Comparison of ENCODE assay signal across 8 mouse cellular contexts in the genomic region with DNA sequence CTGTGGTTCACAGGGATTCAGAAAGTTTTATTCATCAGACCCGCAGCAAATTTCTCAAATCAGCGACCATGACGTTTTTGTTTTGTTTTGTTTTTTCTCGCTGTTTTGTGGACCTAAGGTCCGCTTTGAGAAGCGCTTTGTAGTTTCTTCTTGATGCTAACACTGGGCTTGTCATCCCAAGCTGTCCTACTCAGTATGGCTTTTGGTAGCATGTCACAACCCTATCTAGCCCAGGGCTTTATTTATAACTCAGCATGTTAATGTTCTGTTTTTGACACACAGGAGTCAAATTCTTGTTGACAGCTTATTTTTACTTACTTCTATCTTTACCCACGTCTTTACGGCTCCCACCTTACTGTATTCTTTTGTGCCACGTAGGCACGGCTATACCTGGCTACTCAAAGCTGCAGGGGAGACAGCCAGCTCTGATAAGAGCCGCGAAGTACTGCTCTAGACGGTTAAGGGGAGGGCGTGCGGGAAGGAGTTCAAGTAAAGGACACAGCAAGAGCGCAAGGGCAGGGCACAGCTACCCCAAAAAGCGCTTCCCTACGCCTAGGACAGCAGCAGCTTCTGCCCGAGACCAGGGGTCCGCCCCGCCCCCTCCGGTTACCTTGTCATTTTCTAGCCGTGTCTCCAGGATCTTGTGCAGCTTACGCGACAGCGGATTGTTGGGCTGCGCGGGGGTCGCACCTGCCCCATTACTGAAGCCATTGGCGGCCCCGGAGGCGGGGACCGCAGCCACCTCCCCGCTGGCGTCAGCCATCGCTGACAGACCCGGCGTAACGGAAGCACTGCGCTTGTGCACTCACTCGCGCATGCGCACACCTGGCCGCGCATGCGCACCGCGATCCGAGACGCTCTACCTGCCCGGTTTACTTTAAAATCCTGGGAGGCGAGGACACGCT. TPM values are rescaled to one million over a fixed set of nuclear protein-coding genes. Genes with fewer than 3 reads are reported as not detected.
DNase-seq lines count a peak whose midpoint lies in the region; ATAC-seq and TF ChIP-seq lines count a peak whose summit lies in the region.

A gene (minus strand): TSS at position 802 of the 905 bp plus-strand sequence.

- peak within 1 kb of the TSS; percentile 63 for H3K4me2 ChIP-seq in embryonic facial prominence, embryonic 14.5 days (ENCODE audit: low read depth, low read length)
- H3K4me2 ChIP-seq in limb, embryonic 14.5 days (replicated peaks; ENCODE audit: low read depth, low read length, severe bottlenecking), result peak within 1 kb of the TSS; percentile 74
- H3K4me2 ChIP-seq in midbrain, postnatal 0 days (ENCODE audit: low read depth, low read length, poor library complexity, severe bottlenecking), result peak within 1 kb of the TSS; percentile 71

- H3K4me1 ChIP-seq in embryonic facial prominence, embryonic 14.5 days (ENCODE audit: control insufficient read depth, insufficient read depth, low read length), result 0 out of 2 replicates have a peak, but pooled peaks cover 4% of the 10 kb centered on the region
- peaks cover 3% of the 10 kb centered on the region; the same call in 1 of the 2 replicates for H3K4me1 ChIP-seq in limb, embryonic 14.5 days (ENCODE audit: control insufficient read depth, insufficient read depth, low read length)
- H3K4me1 ChIP-seq in midbrain, postnatal 0 days (ENCODE audit: insufficient read depth, low read length), result peaks cover 4% of the 10 kb centered on the region; the same call in 1 of the 2 replicates

- no peaks in the 10 kb centered on the region for H3K27me3 ChIP-seq in embryonic facial prominence, embryonic 14.5 days (replicated peaks; ENCODE audit: control insufficient read depth, insufficient read depth, low read length)
- no peaks in the 10 kb centered on the region for H3K27me3 ChIP-seq in limb, embryonic 14.5 days (ENCODE audit: control insufficient read depth, insufficient read depth, low read length)
- H3K27me3 ChIP-seq in midbrain, postnatal 0 days (ENCODE audit: insufficient read depth, low read length), result no peaks in the 10 kb centered on the region

- TF ChIP-seq POLR2A in limb, embryonic 14.5 days (IDR thresholded peaks at IDR 0.05; ENCODE audit: borderline replicate concordance, extremely low read depth, insufficient read depth, insufficient read length), result peak; percentile 95; the same call in 1 of the 2 replicates

- peak within 1 kb of the TSS; percentile 83 for H3K9ac ChIP-seq in embryonic facial prominence, embryonic 14.5 days (ENCODE audit: low read depth, low read length)
- H3K9ac ChIP-seq in limb, embryonic 14.5 days (ENCODE audit: low read depth, low read length, severe bottlenecking), result peak within 1 kb of the TSS; percentile 76
- H3K9ac ChIP-seq in midbrain, postnatal 0 days (replicated peaks; ENCODE audit: low read length, poor library complexity, severe bottlenecking), result peak within 1 kb of the TSS; percentile 78

- no peaks in the 10 kb centered on the region for H3K9me3 ChIP-seq in embryonic facial prominence, embryonic 14.5 days (ENCODE audit: control insufficient read depth, low read length)
- no peaks in the 10 kb centered on the region for H3K9me3 ChIP-seq in limb, embryonic 14.5 days (ENCODE audit: control insufficient read depth, low read length)
- H3K9me3 ChIP-seq in midbrain, postnatal 0 days (ENCODE audit: low read length), result no peaks in the 10 kb centered on the region

- peak; percentile 94 for ATAC-seq in embryonic facial prominence, embryonic 14.5 days (ENCODE audit: low read depth)
- peak; percentile 94 for ATAC-seq in limb, embryonic 14.5 days (ENCODE audit: low FRiP score, low read depth)
- ATAC-seq in midbrain, postnatal 0 days (ENCODE audit: low FRiP score), result peak; percentile 92

- WGBS in embryonic facial prominence, embryonic 14.5 days, result 6% methylated on average over 49 of the region's 53 CpGs
- 5% methylated on average over 53 of the region's 53 CpGs for WGBS in limb, embryonic 14.5 days
- 5% methylated on average over 53 of the region's 53 CpGs for WGBS in midbrain, postnatal 0 days

- DNase-seq in 3T3-L1 (ENCODE audit: low read depth, low spot score), result peak; percentile 81
- DNase-seq in adrenal gland, postnatal 4 days (ENCODE audit: low spot score in 2 of 2), result peak; percentile 72 to 75
- peak; percentile 95 for DNase-seq in embryonic facial prominence, embryonic 14.5 days (ENCODE audit: low spot score)
- peak; percentile 81 for DNase-seq in heart, adult 8-10 months (ENCODE audit: low spot score)
- DNase-seq in kidney, adult 9 months, result peak; percentile 88
- DNase-seq in limb, embryonic 14.5 days (ENCODE audit: low spot score), result peak; percentile 89
- DNase-seq in midbrain, postnatal 0 days (ENCODE audit: low spot score), result peak; percentile 95
- peak; percentile 52 to 59 for DNase-seq in spleen, postnatal 14 days (ENCODE audit: low spot score in 2 of 2)

- H3K27ac ChIP-seq in embryonic facial prominence, embryonic 14.5 days (replicated peaks; ENCODE audit: low read depth, low read length), result peak within 1 kb of the TSS; percentile 41
- no peak within 1 kb of the TSS for H3K27ac ChIP-seq in limb, embryonic 14.5 days (replicated peaks; ENCODE audit: low read depth, low read length)
- H3K27ac ChIP-seq in midbrain, postnatal 0 days (ENCODE audit: low read depth, low read length), result peak within 1 kb of the TSS; percentile 69

- H3K36me3 ChIP-seq in embryonic facial prominence, embryonic 14.5 days (ENCODE audit: control insufficient read depth, insufficient read depth, low read length), result peaks cover 26% of the 10 kb centered on the region
- H3K36me3 ChIP-seq in limb, embryonic 14.5 days (ENCODE audit: control insufficient read depth, insufficient read depth, low read length), result peaks cover 18% of the 10 kb centered on the region
- H3K36me3 ChIP-seq in midbrain, postnatal 0 days (ENCODE audit: insufficient read depth, low read length), result peaks cover 12% of the 10 kb centered on the region

- H3K4me3 ChIP-seq in embryonic facial prominence, embryonic 14.5 days (ENCODE audit: low read depth, low read length), result peak within 1 kb of the TSS; percentile 80
- H3K4me3 ChIP-seq in limb, embryonic 14.5 days (replicated peaks; ENCODE audit: low read length), result peak within 1 kb of the TSS; percentile 75
- H3K4me3 ChIP-seq in midbrain, postnatal 0 days (ENCODE audit: low read depth, low read length), result peak within 1 kb of the TSS; percentile 81

- no peak for TF ChIP-seq CTCF in midbrain, postnatal 0 days (IDR thresholded peaks at IDR 0.05)

RNA-seq across cellular contexts. Expression of the gene that starts here (rescaled TPM):
- 10 to 100 TPM; 32.2 to 33.8 TPM for total RNA-seq in adrenal gland, postnatal 4 days (2021)
- 52.8 and 58.6 TPM in 2 replicates for polyA plus RNA-seq in embryonic facial prominence, embryonic 14.5 days (2014; fragmentation: Nextera tagmentation; extraction: Ambion mirVana)
- 10 to 100 TPM; 49.4 to 59.3 (median 54.4) TPM for total RNA-seq in heart, adult 8-10 months (2022)
- polyA plus RNA-seq in limb, embryonic 14.5 days (2012; rRNA removed), result 41.3 TPM in 2 replicates
- polyA plus RNA-seq in limb, embryonic 14.5 days (2014; fragmentation: Nextera tagmentation; extraction: Ambion mirVana), result 52.8 and 55.6 TPM in 2 replicates
- total RNA-seq in midbrain, postnatal 0 days (2014; rRNA removed), result 37.2 and 37.5 TPM in 2 replicates
- polyA plus RNA-seq in midbrain, postnatal 0 days (2015; fragmentation: Nextera tagmentation; extraction: Ambion mirVana), result 28.0 and 30.9 TPM in 2 replicates
